Comparison of ENCODE assay signal across 22 mouse cellular contexts in the genomic region with DNA sequence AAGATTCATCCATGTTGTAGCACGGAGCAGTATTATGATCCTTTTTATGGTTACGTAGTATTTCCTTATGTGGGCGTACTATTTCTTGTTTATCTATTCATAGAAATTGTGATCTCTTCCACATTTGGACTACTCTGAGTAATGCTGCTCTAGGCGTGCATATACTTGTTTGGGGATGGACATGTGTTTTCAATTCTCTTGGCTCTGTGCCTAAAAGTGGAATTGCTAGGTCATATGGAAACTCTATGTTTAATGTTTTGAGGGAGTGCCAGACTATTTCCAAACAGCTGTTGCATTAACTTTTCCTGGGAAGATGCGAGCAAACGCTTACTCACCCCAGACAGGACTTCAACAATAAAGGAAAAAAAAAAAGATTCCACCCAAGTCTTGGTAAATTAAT.
A peak's percentile ranks its signal among the peaks of the same experiment; 100 is the strongest.
DNase-seq lines count a peak whose midpoint lies in the region; ATAC-seq and TF ChIP-seq lines count a peak whose summit lies in the region.
"Had no signal": no experiment of that assay in that cellular context is flagged by ENCODE, and none has a peak within 500 bp of the region (broad histone marks: within the 10 kb centered on the region; RNA-seq: fewer than 3 reads in every experiment).

No protein-coding gene starts in this region.

- WGBS in limb, embryonic 13.5 days, result 43% methylated on average over 6 of the region's 6 CpGs
- 80% methylated on average over 6 of the region's 6 CpGs for WGBS in limb, embryonic 10.5 days
- WGBS in stomach, embryonic 14.5 days, result 66% methylated on average over 6 of the region's 6 CpGs
- 48% methylated on average over 6 of the region's 6 CpGs for WGBS in stomach, postnatal 0 days
- WGBS in stomach, embryonic 16.5 days, result 59% methylated on average over 6 of the region's 6 CpGs

- H3K4me3 ChIP-seq in limb, embryonic 13.5 days, result no peak overlapping the region
- H3K4me3 ChIP-seq in limb, embryonic 10.5 days, result no peak overlapping the region
- H3K4me3 ChIP-seq in stomach, embryonic 14.5 days (ENCODE audit: low read depth, low read length), result no peak overlapping the region
- H3K4me3 ChIP-seq in stomach, postnatal 0 days (ENCODE audit: low read depth, low read length), result no peak overlapping the region
- no peak overlapping the region for H3K4me3 ChIP-seq in stomach, embryonic 16.5 days (replicated peaks; ENCODE audit: low read length)
- H3K4me3 ChIP-seq: erythroblast, embryonic 14.5 days; heart, embryonic 10.5 days; hindbrain, embryonic 13.5 days; limb, embryonic 12.5 days; midbrain, embryonic 13.5 days; myocyte had no signal

- H3K4me1 ChIP-seq in limb, embryonic 13.5 days, result 0 out of 2 replicates have a peak, but pooled peaks cover 3% of the 10 kb centered on the region
- peaks cover 7% of the 10 kb centered on the region for H3K4me1 ChIP-seq in limb, embryonic 10.5 days
- no peaks in the 10 kb centered on the region for H3K4me1 ChIP-seq in stomach, embryonic 14.5 days (ENCODE audit: control insufficient read depth, insufficient read depth, low read length)
- no peaks in the 10 kb centered on the region for H3K4me1 ChIP-seq in stomach, postnatal 0 days (replicated peaks; ENCODE audit: control insufficient read depth, insufficient read depth)
- no peaks in the 10 kb centered on the region for H3K4me1 ChIP-seq in stomach, embryonic 16.5 days (ENCODE audit: control insufficient read depth, insufficient read depth, low read length)
- H3K4me1 ChIP-seq: heart, embryonic 10.5 days; hindbrain, embryonic 13.5 days; limb, embryonic 12.5 days; midbrain, embryonic 13.5 days had no signal

- H3K4me2 ChIP-seq in limb, embryonic 13.5 days (replicated peaks), result no peak overlapping the region
- H3K4me2 ChIP-seq in stomach, embryonic 14.5 days (replicated peaks; ENCODE audit: low read depth, low read length), result no peak overlapping the region
- no peak overlapping the region for H3K4me2 ChIP-seq in stomach, postnatal 0 days (replicated peaks; ENCODE audit: low read depth)
- H3K4me2 ChIP-seq in stomach, embryonic 16.5 days (ENCODE audit: low read depth, low read length), result no peak overlapping the region
- H3K4me2 ChIP-seq: hindbrain, embryonic 13.5 days; limb, embryonic 12.5 days; midbrain, embryonic 13.5 days had no signal

- DNase-seq in limb, embryonic 10.5 days (ENCODE audit: low spot score), result no peak
- no peak for DNase-seq in stomach, postnatal 0 days (ENCODE audit: low spot score)
- peak; percentile 45 for DNase-seq in forelimb bud, embryonic 11.5 days (ENCODE audit: low read depth, low spot score)
- DNase-seq in ovary, adult 18-20 months (ENCODE audit: low spot score), result no peak
- DNase-seq in layer of hippocampus, adult 9-11 months, result no peak
- DNase-seq: adrenal gland, adult 2 months; cerebellum, adult 9-11 months; embryo, embryonic 11 days; heart, postnatal 10 days; kidney, adult 11 months; right cerebral cortex, adult 18-20 months; thymus, postnatal 36 days had no signal

- no peaks in the 10 kb centered on the region for H3K9me3 ChIP-seq in limb, embryonic 13.5 days
- H3K9me3 ChIP-seq in limb, embryonic 10.5 days (replicated peaks), result no peaks in the 10 kb centered on the region
- no peaks in the 10 kb centered on the region; the same call in 1 of the 2 replicates for H3K9me3 ChIP-seq in stomach, embryonic 14.5 days (ENCODE audit: control insufficient read depth, low read depth, low read length)
- H3K9me3 ChIP-seq in stomach, postnatal 0 days (ENCODE audit: control insufficient read depth, low read length), result no peaks in the 10 kb centered on the region
- no peaks in the 10 kb centered on the region for H3K9me3 ChIP-seq in stomach, embryonic 16.5 days (replicated peaks; ENCODE audit: control insufficient read depth, low read length)
- H3K9me3 ChIP-seq: heart, embryonic 10.5 days; hindbrain, embryonic 13.5 days; limb, embryonic 12.5 days; midbrain, embryonic 13.5 days had no signal

- no peak overlapping the region for H3K9ac ChIP-seq in limb, embryonic 13.5 days
- H3K9ac ChIP-seq in stomach, embryonic 14.5 days (replicated peaks; ENCODE audit: low read depth, low read length), result no peak overlapping the region
- H3K9ac ChIP-seq in stomach, postnatal 0 days (ENCODE audit: low read length), result no peak overlapping the region
- H3K9ac ChIP-seq in stomach, embryonic 16.5 days (ENCODE audit: low read length), result no peak overlapping the region
- H3K9ac ChIP-seq: hindbrain, embryonic 13.5 days; limb, embryonic 12.5 days; midbrain, embryonic 13.5 days had no signal

- H3K27ac ChIP-seq in limb, embryonic 13.5 days, result no peak overlapping the region
- H3K27ac ChIP-seq in limb, embryonic 10.5 days, result no peak overlapping the region
- H3K27ac ChIP-seq in stomach, embryonic 14.5 days (ENCODE audit: low read length), result no peak overlapping the region
- no peak overlapping the region for H3K27ac ChIP-seq in stomach, postnatal 0 days (replicated peaks)
- H3K27ac ChIP-seq in stomach, embryonic 16.5 days (ENCODE audit: low read length), result no peak overlapping the region
- H3K27ac ChIP-seq: heart, embryonic 10.5 days; hindbrain, embryonic 13.5 days; limb, embryonic 12.5 days; midbrain, embryonic 13.5 days had no signal

- ATAC-seq in limb, embryonic 13.5 days (ENCODE audit: low FRiP score, low read depth), result peak; percentile 89
- ATAC-seq in stomach, embryonic 14.5 days (ENCODE audit: insufficient number of reproducible peaks, insufficient read depth, low FRiP score, low read depth), result 0 out of 2 replicates have a peak, but pooled peaks have one; percentile 33
- ATAC-seq in stomach, postnatal 0 days (ENCODE audit: low FRiP score, low TSS enrichment), result no peak
- peak; percentile 44; the same call in 1 of the 2 replicates for ATAC-seq in stomach, embryonic 16.5 days (ENCODE audit: insufficient read depth, low FRiP score)
- ATAC-seq: forebrain, embryonic 14.5 days; midbrain, embryonic 13.5 days had no signal

- no peaks in the 10 kb centered on the region for H3K36me3 ChIP-seq in limb, embryonic 13.5 days
- H3K36me3 ChIP-seq in limb, embryonic 10.5 days, result no peaks in the 10 kb centered on the region
- no peaks in the 10 kb centered on the region for H3K36me3 ChIP-seq in stomach, embryonic 14.5 days (ENCODE audit: control insufficient read depth, insufficient read depth, low read length)
- no peaks in the 10 kb centered on the region for H3K36me3 ChIP-seq in stomach, postnatal 0 days (ENCODE audit: control insufficient read depth, insufficient read depth, low read length)
- H3K36me3 ChIP-seq in stomach, embryonic 16.5 days (ENCODE audit: control insufficient read depth, insufficient read depth, low read length), result no peaks in the 10 kb centered on the region
- H3K36me3 ChIP-seq: heart, embryonic 10.5 days; hindbrain, embryonic 13.5 days; limb, embryonic 12.5 days; midbrain, embryonic 13.5 days had no signal

- no peak for TF ChIP-seq EP300 in stomach, postnatal 0 days (optimal IDR thresholded peaks at IDR 0.05)

- no peaks in the 10 kb centered on the region; the same call in 1 of the 2 replicates for H3K27me3 ChIP-seq in limb, embryonic 13.5 days
- H3K27me3 ChIP-seq in limb, embryonic 10.5 days (ENCODE audit: low read depth, poor library complexity, severe bottlenecking), result no peaks in the 10 kb centered on the region
- H3K27me3 ChIP-seq in stomach, embryonic 14.5 days (ENCODE audit: control insufficient read depth, insufficient read depth, low read length), result no peaks in the 10 kb centered on the region
- H3K27me3 ChIP-seq in stomach, postnatal 0 days (ENCODE audit: control insufficient read depth, insufficient read depth, low read length), result no peaks in the 10 kb centered on the region
- no peaks in the 10 kb centered on the region for H3K27me3 ChIP-seq in stomach, embryonic 16.5 days (ENCODE audit: control insufficient read depth, insufficient read depth, low read length)
- H3K27me3 ChIP-seq: hindbrain, embryonic 13.5 days; limb, embryonic 12.5 days; midbrain, embryonic 13.5 days had no signal

- TF ChIP-seq CTCF in stomach, postnatal 0 days (IDR thresholded peaks at IDR 0.05; ENCODE audit: low read depth), result no peak
